Mouse (Mus musculus): ENCODE data around the gene Ccsap.

DNA sequence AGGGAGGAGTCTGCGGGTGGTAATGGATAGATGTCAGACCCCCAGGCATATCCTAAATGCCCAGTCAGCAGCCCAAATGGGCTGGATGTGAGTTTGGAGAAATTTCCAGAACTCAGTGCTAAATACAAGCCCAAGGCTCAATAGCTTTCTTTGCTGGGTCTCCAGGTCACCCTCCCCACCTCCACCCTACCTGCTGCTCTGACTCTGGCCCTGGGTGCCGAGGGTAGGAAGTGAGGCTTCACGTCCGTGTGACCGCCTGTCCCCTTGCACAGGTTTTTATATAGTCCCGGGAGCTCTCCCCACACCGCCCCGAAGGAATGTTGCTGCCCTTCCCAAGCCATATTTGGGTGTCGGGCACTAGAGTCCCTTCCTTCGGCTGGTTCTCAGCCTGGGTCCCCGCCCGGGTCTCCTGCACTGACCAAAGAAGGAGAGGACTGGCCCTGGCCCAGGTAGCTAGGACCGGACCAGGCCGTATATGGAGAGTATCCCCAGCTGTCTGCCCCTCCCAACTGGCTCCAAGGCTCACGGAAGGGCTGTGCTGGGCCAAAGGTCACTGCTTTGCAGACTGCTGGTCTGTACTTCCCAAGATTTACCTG is 34.6 kb upstream of the Ccsap start, which contains the start of gene Acta1:
- TF ChIP-seq UBTF (IDR thresholded peaks at IDR 0.05; ENCODE audit: low read depth, low read length) (no peak), CTCF (conservative IDR thresholded peaks at IDR 0.05 in 1 of 2, IDR thresholded peaks at IDR 0.05 in 1 of 2; ENCODE audit: low read depth in 2 of 2, low read length in 2 of 2) (no peak), TCF12 (IDR thresholded peaks at IDR 0.05; ENCODE audit: low read depth, low read length) (no peak), PAX5 (IDR thresholded peaks at IDR 0.05; ENCODE audit: low read length) (no peak)
